Mouse (Mus musculus): ENCODE data around the gene Adgrf1. TPM values are rescaled to one million over a fixed set of nuclear protein-coding genes. Genes with fewer than 3 reads are reported as not detected.
A peak's percentile ranks its signal among the peaks of the same experiment; 100 is the strongest.

The Adgrf1 gene
- total RNA-seq (2014; rRNA removed) (0.08 TPM in 1 of 2 replicates, not detected in the other), polyA plus RNA-seq (2015; fragmentation: Nextera tagmentation; extraction: Ambion mirVana) (not detected in 2 replicates)

DNA sequence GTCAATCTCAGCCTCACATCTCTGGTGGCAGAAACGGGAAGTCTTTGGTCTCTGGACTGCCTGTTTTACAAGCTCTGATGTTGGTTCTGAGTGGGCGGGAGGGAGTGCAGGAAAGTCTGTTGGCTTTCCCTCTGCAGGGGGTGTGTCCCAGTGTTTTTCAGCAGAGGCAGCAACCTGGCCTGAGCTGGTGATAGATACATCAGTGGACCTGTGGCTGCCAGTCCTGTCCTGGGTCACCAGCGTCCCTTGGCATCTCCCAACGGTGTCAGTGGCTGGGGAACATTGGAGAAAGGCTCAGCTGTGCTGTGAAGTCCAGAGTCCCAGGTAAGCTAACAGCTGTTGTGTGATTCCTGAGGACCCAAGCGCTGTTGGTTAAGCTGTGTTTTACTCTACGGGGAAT is at the start of gene Adgrf1:
Adgrf1 (plus strand) TSS at position 169 of the 400 bp plus-strand sequence.
- H3K4me2 ChIP-seq (ENCODE audit: low read depth) = no peak within 1 kb of the TSS
- no peaks in the 10 kb centered on the region for H3K36me3 ChIP-seq (ENCODE audit: insufficient read depth)
- TF ChIP-seq CTCF (IDR thresholded peaks at IDR 0.05; ENCODE audit: low read depth) = no peak
- no peaks in the 10 kb centered on the region for H3K9me3 ChIP-seq (ENCODE audit: low read length)
- no peak within 1 kb of the TSS for H3K4me3 ChIP-seq (ENCODE audit: low read depth, low read length)
- H3K9ac ChIP-seq = no peak within 1 kb of the TSS
- no peaks in the 10 kb centered on the region for H3K4me1 ChIP-seq (ENCODE audit: insufficient read depth)
- no peak within 1 kb of the TSS for H3K27ac ChIP-seq (ENCODE audit: low read depth, low read length)
- WGBS = 78% methylated on average over 6 of the region's 6 CpGs
- no peak for DNase-seq
- no peak for ATAC-seq
- no peaks in the 10 kb centered on the region for H3K27me3 ChIP-seq (ENCODE audit: insufficient read depth, low read length)

DNA sequence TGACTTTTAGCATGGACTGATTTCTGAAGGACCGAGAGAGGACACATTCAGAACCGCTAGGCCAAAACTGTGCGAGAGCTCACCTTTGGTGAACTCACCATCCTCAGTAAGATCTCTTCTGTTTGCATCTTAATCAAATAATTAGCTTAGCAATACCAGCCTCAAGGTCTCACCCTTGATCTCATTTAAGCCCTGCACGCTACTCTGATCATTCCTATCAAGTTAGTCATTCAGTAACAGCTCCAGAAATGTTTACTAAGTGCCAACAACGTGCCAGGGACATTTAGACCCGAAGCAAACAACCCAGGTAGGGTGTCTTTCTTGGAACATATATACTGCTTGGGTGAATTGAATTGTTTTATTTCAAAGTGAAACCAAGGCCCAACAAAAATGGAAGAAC is 44.0 kb upstream of the Adgrf1 start:
- Histone ChIP-seq H3K4me2 (ENCODE audit: low read depth) (no peak overlapping the region), H3K9me3 (ENCODE audit: low read length) (no peaks in the 10 kb centered on the region), H3K27ac (ENCODE audit: low read depth, low read length) (no peak overlapping the region), H3K27me3 (ENCODE audit: insufficient read depth, low read length) (no peaks in the 10 kb centered on the region), H3K9ac (no peak overlapping the region), H3K4me3 (ENCODE audit: low read depth, low read length) (no peak overlapping the region), H3K36me3 (ENCODE audit: insufficient read depth) (no peaks in the 10 kb centered on the region), H3K4me1 (ENCODE audit: insufficient read depth) (no peaks in the 10 kb centered on the region)
- no peak for TF ChIP-seq CTCF (IDR thresholded peaks at IDR 0.05; ENCODE audit: low read depth)
- no peak for DNase-seq
- 85% methylated on average over 6 of the region's 6 CpGs for WGBS
- no peak for ATAC-seq

GRCm38 (mm10) chr17:43229621-43230513 is 40.3 kb upstream of the Adgrf1 start:
- no peaks in the 10 kb centered on the region for H3K27me3 ChIP-seq (ENCODE audit: insufficient read depth, low read length)
- ATAC-seq (peak; percentile 96), DNase-seq (peak; percentile 92)
- H3K27ac ChIP-seq (ENCODE audit: low read depth, low read length) = no peak overlapping the region
- peak overlapping the region; percentile 39 for H3K4me2 ChIP-seq (ENCODE audit: low read depth)
- peak; percentile 86 for TF ChIP-seq CTCF (IDR thresholded peaks at IDR 0.05; ENCODE audit: low read depth)
- peak overlapping the region; percentile 18; the same call in 1 of the 2 replicates for H3K4me3 ChIP-seq (ENCODE audit: low read depth, low read length)
- H3K4me1 ChIP-seq (ENCODE audit: insufficient read depth) = no peaks in the 10 kb centered on the region
- no peak overlapping the region for H3K9ac ChIP-seq
- WGBS = 42% methylated on average over 12 of the region's 12 CpGs
- H3K9me3 ChIP-seq (ENCODE audit: low read length) = no peaks in the 10 kb centered on the region
- H3K36me3 ChIP-seq (ENCODE audit: insufficient read depth) = no peaks in the 10 kb centered on the region

- no peak overlapping the region for H3K4me3 ChIP-seq (ENCODE audit: low read depth, low read length)
- TF ChIP-seq CTCF (IDR thresholded peaks at IDR 0.05; ENCODE audit: low read depth) = no peak
- no peaks in the 10 kb centered on the region for H3K9me3 ChIP-seq (ENCODE audit: low read length)
- DNase-seq (no peak), ATAC-seq (no peak)
- no peaks in the 10 kb centered on the region for H3K4me1 ChIP-seq (ENCODE audit: insufficient read depth)
- no peaks in the 10 kb centered on the region for H3K36me3 ChIP-seq (ENCODE audit: insufficient read depth)
- no peak overlapping the region for H3K9ac ChIP-seq
- H3K27ac ChIP-seq (ENCODE audit: low read depth, low read length) = no peak overlapping the region
- 79% methylated on average over 7 of the region's 7 CpGs for WGBS
- H3K27me3 ChIP-seq (ENCODE audit: insufficient read depth, low read length) = no peaks in the 10 kb centered on the region
- H3K4me2 ChIP-seq (ENCODE audit: low read depth) = no peak overlapping the region
These were observed 39.3 kb upstream of the Adgrf1 start for GRCm38 (mm10) chr17:43230821-43231220.

- no peak for ATAC-seq
- Histone ChIP-seq H3K9me3 (ENCODE audit: low read length) (no peaks in the 10 kb centered on the region), H3K4me2 (ENCODE audit: low read depth) (no peak overlapping the region), H3K36me3 (ENCODE audit: insufficient read depth) (no peaks in the 10 kb centered on the region), H3K9ac (no peak overlapping the region), H3K4me1 (ENCODE audit: insufficient read depth) (no peaks in the 10 kb centered on the region), H3K27ac (ENCODE audit: low read depth, low read length) (no peak overlapping the region), H3K4me3 (ENCODE audit: low read depth, low read length) (no peak overlapping the region), H3K27me3 (ENCODE audit: insufficient read depth, low read length) (no peaks in the 10 kb centered on the region)
- DNase-seq = no peak
- WGBS = 76% methylated on average over 6 of the region's 6 CpGs
- no peak for TF ChIP-seq CTCF (IDR thresholded peaks at IDR 0.05; ENCODE audit: low read depth)
These were observed 37.4 kb upstream of the Adgrf1 start for GRCm38 (mm10) chr17:43232769-43233168.

- H3K27ac ChIP-seq (ENCODE audit: low read depth, low read length) = no peak overlapping the region
- H3K36me3 ChIP-seq (ENCODE audit: insufficient read depth) = no peaks in the 10 kb centered on the region
- DNase-seq (no peak), ATAC-seq (no peak)
- no peak overlapping the region for H3K4me2 ChIP-seq (ENCODE audit: low read depth)
- no peaks in the 10 kb centered on the region for H3K9me3 ChIP-seq (ENCODE audit: low read length)
- no peak overlapping the region for H3K4me3 ChIP-seq (ENCODE audit: low read depth, low read length)
- H3K4me1 ChIP-seq (ENCODE audit: insufficient read depth) = no peaks in the 10 kb centered on the region
- WGBS = 82% methylated on average over 14 of the region's 14 CpGs
- no peak overlapping the region for H3K9ac ChIP-seq
- H3K27me3 ChIP-seq (ENCODE audit: insufficient read depth, low read length) = no peaks in the 10 kb centered on the region
- no peak for TF ChIP-seq CTCF (IDR thresholded peaks at IDR 0.05; ENCODE audit: low read depth)
These were observed 33.4 kb upstream of the Adgrf1 start for GRCm38 (mm10) chr17:43236656-43237250.

GRCm38 (mm10) chr17:43239035-43239434 is 31.1 kb upstream of the Adgrf1 start:
- TF ChIP-seq CTCF (IDR thresholded peaks at IDR 0.05; ENCODE audit: low read depth) = no peak
- DNase-seq (no peak), ATAC-seq (no peak)
- Histone ChIP-seq H3K9me3 (ENCODE audit: low read length) (no peaks in the 10 kb centered on the region), H3K27me3 (ENCODE audit: insufficient read depth, low read length) (no peaks in the 10 kb centered on the region), H3K9ac (no peak overlapping the region), H3K4me1 (ENCODE audit: insufficient read depth) (no peaks in the 10 kb centered on the region), H3K4me3 (ENCODE audit: low read depth, low read length) (no peak overlapping the region), H3K4me2 (ENCODE audit: low read depth) (no peak overlapping the region), H3K36me3 (ENCODE audit: insufficient read depth) (no peaks in the 10 kb centered on the region), H3K27ac (ENCODE audit: low read depth, low read length) (no peak overlapping the region)
- WGBS = 83% methylated on average over 6 of the region's 6 CpGs

All from forebrain, postnatal 0 days (tissue).